Mouse (Mus musculus) liver, embryonic 12.5 days (tissue): ENCODE data around the gene Rnf44. TPM values are rescaled to one million over a fixed set of nuclear protein-coding genes. Genes with fewer than 3 reads are reported as not detected.

ENCODE experiments used
- ATAC-seq: fragments of 200-750 bp; cut with Nextera tagmentation; 2 replicates; pipeline ENCODE4 v1.8.0; 2017; ENCODE audit warnings: moderate number of reproducible peaks, mild to moderate bottlenecking, moderate library complexity
- H3K27ac ChIP-seq: fragments of 300-500 bp; sonication (generic); 2 replicates; pipeline ENCODE4 v1.5.1; 2016; ENCODE audit warnings: mild to moderate bottlenecking
- H3K27me3 ChIP-seq: fragments of 300-500 bp; sonication (generic); replicated peaks from 2 replicates; pipeline ENCODE4 v1.6.1; 2016; ENCODE audit warnings: mild to moderate bottlenecking, moderate library complexity
- H3K36me3 ChIP-seq: fragments of 300-500 bp; sonication (generic); 2 replicates; pipeline ENCODE4 v1.6.1; 2016; ENCODE audit warnings: mild to moderate bottlenecking, moderate library complexity
- H3K4me1 ChIP-seq: fragments of 300-500 bp; sonication (generic); 2 replicates; pipeline ENCODE4 v1.6.1; 2016
- H3K4me2 ChIP-seq: fragments of 300-500 bp; sonication (generic); 2 replicates; pipeline ENCODE4 v1.6.1; 2016; ENCODE audit warnings: mild to moderate bottlenecking, moderate library complexity
- H3K4me3 ChIP-seq: fragments of 300-500 bp; sonication (generic); 2 replicates; pipeline ENCODE4 v1.5.1; 2016; ENCODE audit warnings: mild to moderate bottlenecking, moderate library complexity
- H3K9ac ChIP-seq: fragments of 300-500 bp; sonication (generic); 2 replicates; pipeline ENCODE4 v1.6.1; 2016; ENCODE audit warnings: mild to moderate bottlenecking, moderate library complexity
- H3K9me3 ChIP-seq: fragments of 300-500 bp; sonication (generic); replicated peaks from 2 replicates; pipeline ENCODE4 v1.6.1; 2016; ENCODE audit warnings: mild to moderate bottlenecking, moderate library complexity
- WGBS: fragments of 180-500 bp; shearing (Covaris S2); methylation state at CpG from one replicate; pipeline ENCODE4 v1.1.7; 2016; ENCODE audit not compliant: insufficient replicate concordance; 5-methylcytosine and 5-hydroxymethylcytosine counted together
- polyA plus RNA-seq: library from polyadenylated mRNA; unstranded; fragments of >200 nt; fragmentation: Nextera tagmentation; extraction: Ambion mirVana; gene quantifications from 2 replicates; pipeline ENCODE4 v1.2.1, GENCODE M21; 2016

The Rnf44 gene
- polyA plus RNA-seq, 1 experiment from 2014 or later = 36.8 TPM

- H3K27me3 ChIP-seq = no peaks in the 10 kb centered on the region
- ATAC-seq = no peak
- peak overlapping the region; percentile 92 for H3K27ac ChIP-seq
- peaks cover 76% of the 10 kb centered on the region for H3K4me1 ChIP-seq
- H3K4me2 ChIP-seq = peak overlapping the region; percentile 81
- peaks cover 52% of the 10 kb centered on the region for H3K36me3 ChIP-seq
- H3K9ac ChIP-seq = peak overlapping the region; percentile 94; the same call in 1 of the 2 replicates
- no peaks in the 10 kb centered on the region for H3K9me3 ChIP-seq
- peak overlapping the region; percentile 90; the same call in 1 of the 2 replicates for H3K4me3 ChIP-seq
- WGBS = 61% methylated on average over 2 of the region's 2 CpGs
Observed at GRCm38 (mm10) chr13:54685174-54685573, 8.5 kb downstream of the Rnf44 start.

- Histone ChIP-seq H3K4me1 (peaks cover 74% of the 10 kb centered on the region), H3K4me2 (peak overlapping the region; percentile 81; the same call in 1 of the 2 replicates), H3K27me3 (no peaks in the 10 kb centered on the region), H3K9me3 (no peaks in the 10 kb centered on the region), H3K27ac (peak overlapping the region; percentile 59), H3K9ac (peak overlapping the region; percentile 53), H3K36me3 (peaks cover 60% of the 10 kb centered on the region), H3K4me3 (no peak overlapping the region)
- ATAC-seq = no peak
- 75% methylated on average over 3 of the region's 3 CpGs for WGBS
Observed at GRCm38 (mm10) chr13:54684140-54684896, 9.4 kb downstream of the Rnf44 start.

DNA sequence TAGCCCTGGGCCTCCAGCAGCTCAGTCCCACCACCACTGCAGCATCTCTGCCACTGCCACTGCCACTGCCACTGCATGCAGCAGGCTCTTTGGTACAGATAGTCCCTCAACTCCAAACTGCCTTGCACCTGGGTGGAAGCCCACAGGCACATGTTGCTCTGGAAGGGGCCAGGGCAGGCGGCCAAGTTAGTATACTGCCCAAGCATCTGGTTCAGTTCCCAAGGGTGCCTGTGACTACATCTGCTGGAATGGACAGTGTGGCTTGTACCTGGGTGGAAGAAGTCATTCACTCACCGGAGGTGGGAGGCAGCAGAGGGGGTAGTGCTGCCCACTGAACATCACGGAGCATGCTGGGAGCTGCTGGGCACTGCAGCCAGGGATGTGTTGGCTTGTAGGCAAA, 10.4 kb downstream of the Rnf44 start:
- H3K4me3 ChIP-seq = no peak overlapping the region
- H3K27ac ChIP-seq = peak overlapping the region; percentile 45; the same call in 1 of the 2 replicates
- H3K27me3 ChIP-seq = no peaks in the 10 kb centered on the region
- H3K4me1 ChIP-seq = peaks cover 74% of the 10 kb centered on the region
- WGBS = 87% methylated on average over 3 of the region's 3 CpGs
- H3K9ac ChIP-seq = no peak overlapping the region
- ATAC-seq = no peak
- peaks cover 69% of the 10 kb centered on the region for H3K36me3 ChIP-seq
- H3K4me2 ChIP-seq = no peak overlapping the region
- no peaks in the 10 kb centered on the region for H3K9me3 ChIP-seq

- H3K4me3 ChIP-seq = peak overlapping the region; percentile 45
Observed at GRCm38 (mm10) chr13:54681291-54681690, 12.4 kb downstream of the Rnf44 start.

GRCm38 (mm10) chr13:54680184-54680853, 13.4 kb downstream of the Rnf44 start:
- H3K4me3 ChIP-seq = peak overlapping the region; percentile 45
- peaks cover 70% of the 10 kb centered on the region for H3K36me3 ChIP-seq
- peak overlapping the region; percentile 69 for H3K4me2 ChIP-seq
- peaks cover 63% of the 10 kb centered on the region for H3K4me1 ChIP-seq
- H3K9me3 ChIP-seq = no peaks in the 10 kb centered on the region
- 50% methylated on average over 17 of the region's 17 CpGs for WGBS
- peak; percentile 98 for ATAC-seq
- peak overlapping the region; percentile 93 for H3K27ac ChIP-seq
- no peaks in the 10 kb centered on the region for H3K27me3 ChIP-seq
- peak overlapping the region; percentile 66 for H3K9ac ChIP-seq

More at GRCm38 (mm10) chr13:54681291-54681690, 12.4 kb downstream of the Rnf44 start:
- peak overlapping the region; percentile 69 for H3K4me2 ChIP-seq
- 39% methylated on average over 8 of the region's 8 CpGs for WGBS
- H3K9me3 ChIP-seq = no peaks in the 10 kb centered on the region
- ATAC-seq = no peak
- H3K4me1 ChIP-seq = peaks cover 67% of the 10 kb centered on the region
- no peaks in the 10 kb centered on the region for H3K27me3 ChIP-seq
- H3K27ac ChIP-seq = peak overlapping the region; percentile 93
- peaks cover 72% of the 10 kb centered on the region for H3K36me3 ChIP-seq
- H3K9ac ChIP-seq = peak overlapping the region; percentile 66

GRCm38 (mm10) chr13:54678263-54678662, 15.4 kb downstream of the Rnf44 start:
- H3K36me3 ChIP-seq = peaks cover 51% of the 10 kb centered on the region
- no peak for ATAC-seq
- no peak overlapping the region for H3K4me3 ChIP-seq
- H3K4me2 ChIP-seq = no peak overlapping the region
- WGBS = 84% methylated on average over 4 of the region's 4 CpGs
- no peaks in the 10 kb centered on the region for H3K27me3 ChIP-seq
- H3K9me3 ChIP-seq = no peaks in the 10 kb centered on the region
- H3K4me1 ChIP-seq = peaks cover 47% of the 10 kb centered on the region
- H3K27ac ChIP-seq = peak overlapping the region; percentile 37; the same call in 1 of the 2 replicates
- no peak overlapping the region for H3K9ac ChIP-seq

- no peak overlapping the region for H3K4me2 ChIP-seq
- WGBS = 66% methylated on average over 11 of the region's 11 CpGs
- no peak for ATAC-seq
- peaks cover 29% of the 10 kb centered on the region for H3K36me3 ChIP-seq
- no peak overlapping the region for H3K9ac ChIP-seq
- H3K4me1 ChIP-seq = peaks cover 31% of the 10 kb centered on the region
- no peaks in the 10 kb centered on the region for H3K9me3 ChIP-seq
- no peaks in the 10 kb centered on the region for H3K27me3 ChIP-seq
- H3K4me3 ChIP-seq = no peak overlapping the region
- H3K27ac ChIP-seq = 0 out of 2 replicates have a peak overlapping the region, but pooled peaks have one; percentile 21
Observed at GRCm38 (mm10) chr13:54675895-54676590, 17.7 kb downstream of the Rnf44 start.

DNA sequence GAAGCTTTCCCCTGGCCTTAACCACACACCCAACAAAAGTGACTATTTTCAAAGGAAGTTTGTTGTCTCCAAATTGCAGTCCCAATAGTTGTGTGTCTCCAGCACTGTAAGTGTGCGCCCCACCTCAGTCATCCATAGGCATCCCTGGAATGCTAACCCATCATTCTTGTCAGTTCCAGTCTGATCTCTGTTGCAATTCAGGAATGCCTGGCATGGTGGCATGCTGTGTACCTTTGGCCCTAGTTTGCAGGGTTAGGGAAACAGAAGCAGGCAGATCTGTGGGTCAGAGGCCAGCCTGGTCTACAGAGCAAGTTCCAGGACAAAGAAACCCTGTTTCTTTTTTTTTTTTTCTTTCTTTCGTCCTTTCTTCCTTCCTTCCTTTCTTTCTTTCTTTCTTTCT, 23.2 kb downstream of the Rnf44 start:
- Histone ChIP-seq H3K4me1 (no peaks in the 10 kb centered on the region), H3K27ac (no peak overlapping the region), H3K4me3 (no peak overlapping the region), H3K27me3 (no peaks in the 10 kb centered on the region), H3K9me3 (no peaks in the 10 kb centered on the region), H3K36me3 (peaks cover 9% of the 10 kb centered on the region), H3K9ac (no peak overlapping the region), H3K4me2 (no peak overlapping the region)
- 59% methylated on average over 2 of the region's 2 CpGs for WGBS
- no peak for ATAC-seq

GRCm38 (mm10) chr13:54665062-54665461, 28.6 kb downstream of the Rnf44 start:
- Histone ChIP-seq H3K4me2 (no peak overlapping the region), H3K4me1 (no peaks in the 10 kb centered on the region), H3K36me3 (peaks cover 48% of the 10 kb centered on the region), H3K27me3 (no peaks in the 10 kb centered on the region), H3K4me3 (no peak overlapping the region), H3K9me3 (no peaks in the 10 kb centered on the region), H3K27ac (no peak overlapping the region), H3K9ac (no peak overlapping the region)
- ATAC-seq = no peak
- WGBS = 80% methylated on average over 7 of the region's 7 CpGs

- 77% methylated on average over 1 of the region's 1 CpGs for WGBS
- no peak overlapping the region for H3K27ac ChIP-seq
- H3K4me1 ChIP-seq = no peaks in the 10 kb centered on the region
- H3K9ac ChIP-seq = no peak overlapping the region
- H3K36me3 ChIP-seq = peaks cover 51% of the 10 kb centered on the region
- no peak for ATAC-seq
- no peaks in the 10 kb centered on the region for H3K9me3 ChIP-seq
- H3K4me2 ChIP-seq = no peak overlapping the region
- no peak overlapping the region for H3K4me3 ChIP-seq
- H3K27me3 ChIP-seq = no peaks in the 10 kb centered on the region
Observed at GRCm38 (mm10) chr13:54664509-54664908, 29.2 kb downstream of the Rnf44 start.

- Histone ChIP-seq H3K4me3 (no peak overlapping the region), H3K4me2 (no peak overlapping the region), H3K27me3 (no peaks in the 10 kb centered on the region), H3K4me1 (no peaks in the 10 kb centered on the region), H3K36me3 (peaks cover 57% of the 10 kb centered on the region), H3K9ac (no peak overlapping the region), H3K9me3 (no peaks in the 10 kb centered on the region), H3K27ac (no peak overlapping the region)
- no peak for ATAC-seq
- WGBS = 74% methylated on average over 4 of the region's 4 CpGs
Observed at GRCm38 (mm10) chr13:54663999-54664398, 29.7 kb downstream of the Rnf44 start.

DNA sequence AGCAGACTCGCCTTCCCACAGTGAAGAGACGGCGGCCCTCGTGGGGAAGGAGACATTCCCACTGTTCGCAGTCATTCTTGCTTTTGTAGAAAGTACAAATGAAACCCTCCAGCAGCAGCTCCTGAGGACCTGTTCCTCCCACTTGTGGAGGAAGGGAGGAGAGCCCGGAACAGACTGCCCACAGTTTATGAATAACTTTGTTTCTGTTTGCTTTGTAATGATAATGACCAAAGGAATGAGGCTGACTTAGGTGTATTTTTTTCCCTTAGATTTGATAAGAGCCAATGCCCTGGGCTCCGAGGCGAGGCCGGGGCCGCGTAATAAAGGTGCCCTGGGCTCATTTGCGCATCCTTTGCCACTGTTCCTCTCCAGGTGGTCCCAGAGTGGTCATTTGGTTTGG, 32.3 kb downstream of the Rnf44 start:
- Histone ChIP-seq H3K36me3 (peaks cover 74% of the 10 kb centered on the region), H3K9me3 (no peaks in the 10 kb centered on the region), H3K9ac (no peak overlapping the region), H3K4me3 (no peak overlapping the region), H3K4me2 (no peak overlapping the region), H3K27ac (no peak overlapping the region), H3K27me3 (no peaks in the 10 kb centered on the region), H3K4me1 (no peaks in the 10 kb centered on the region)
- no peak for ATAC-seq
- 85% methylated on average over 12 of the region's 12 CpGs for WGBS
